Mouse (Mus musculus): ENCODE measurements around the gene Prex1. TPM values are rescaled to one million over a fixed set of nuclear protein-coding genes. Genes with fewer than 3 reads are reported as not detected.
"Not testable (repeated sequence)": the region's sequence is repeated elsewhere in the genome, so short reads cannot be mapped to it uniquely, and the experiment has no call there.

Gene Prex1
- polyA plus RNA-seq (2014; fragmentation: Nextera tagmentation; extraction: Ambion mirVana): 11.3 and 13.6 TPM in 2 replicates

DNA sequence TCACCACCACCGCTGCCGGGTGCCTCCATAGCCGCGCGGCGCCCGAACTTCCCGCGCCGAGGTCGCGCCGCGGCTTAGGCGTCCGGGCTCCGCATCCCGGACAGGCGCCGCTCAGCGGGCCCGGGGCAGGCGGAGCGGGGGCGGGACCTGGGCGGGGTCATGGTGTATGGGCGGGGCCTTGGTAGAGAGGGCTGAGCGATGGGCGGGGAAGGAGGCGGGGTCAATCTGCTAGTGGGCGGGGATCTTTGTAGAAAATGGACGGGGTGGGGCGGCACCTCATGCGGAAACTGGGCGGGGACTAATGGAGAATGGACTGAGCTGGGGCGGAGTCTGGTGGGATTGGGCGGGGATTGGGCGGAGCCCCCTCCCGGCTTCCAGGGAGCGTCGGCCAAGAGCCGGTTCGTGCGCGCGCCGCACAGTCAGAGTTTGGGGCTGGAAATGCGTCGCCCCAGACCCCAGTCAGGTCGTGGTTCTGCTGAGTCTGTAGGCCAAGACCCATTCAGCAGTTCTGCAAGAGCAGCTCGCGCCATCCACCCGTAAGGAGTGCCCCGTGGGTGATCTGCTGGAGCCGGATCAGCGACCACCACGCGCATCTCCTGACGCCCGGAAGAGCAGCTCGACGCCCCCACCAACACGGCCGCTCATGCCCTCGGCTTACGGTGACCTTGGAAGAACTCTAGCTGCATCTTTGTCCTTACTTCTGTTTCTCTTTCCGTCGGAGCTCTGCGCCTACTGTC is at the start of gene Prex1:
Prex1 (minus strand) TSS at position 143 of the 737 bp plus-strand sequence.
- DNase-seq (ENCODE audit: low spot score) (peak; percentile 100), ATAC-seq (replicated peaks; ENCODE audit: low FRiP score, low TSS enrichment, low read depth) (peak; percentile 91)
- Histone ChIP-seq H3K27ac (ENCODE audit: low read depth) (peak within 1 kb of the TSS; percentile 22; the same call in 1 of the 2 replicates), H3K4me1 (replicated peaks; ENCODE audit: control insufficient read depth, insufficient read depth, low read length) (peaks cover 27% of the 10 kb centered on the region), H3K36me3 (ENCODE audit: control insufficient read depth, insufficient read depth, low read length) (no peaks in the 10 kb centered on the region), H3K9ac (ENCODE audit: low read length) (peak within 1 kb of the TSS; percentile 58), H3K9me3 (ENCODE audit: control insufficient read depth, low read length) (no peaks in the 10 kb centered on the region), H3K27me3 (replicated peaks; ENCODE audit: control insufficient read depth, insufficient read depth, low read length) (no peaks in the 10 kb centered on the region), H3K4me3 (ENCODE audit: low read depth, low read length) (peak within 1 kb of the TSS; percentile 68), H3K4me2 (ENCODE audit: low read length) (peak within 1 kb of the TSS; percentile 82)
- under 1% methylated on average over 58 of the region's 69 CpGs for WGBS

DNA sequence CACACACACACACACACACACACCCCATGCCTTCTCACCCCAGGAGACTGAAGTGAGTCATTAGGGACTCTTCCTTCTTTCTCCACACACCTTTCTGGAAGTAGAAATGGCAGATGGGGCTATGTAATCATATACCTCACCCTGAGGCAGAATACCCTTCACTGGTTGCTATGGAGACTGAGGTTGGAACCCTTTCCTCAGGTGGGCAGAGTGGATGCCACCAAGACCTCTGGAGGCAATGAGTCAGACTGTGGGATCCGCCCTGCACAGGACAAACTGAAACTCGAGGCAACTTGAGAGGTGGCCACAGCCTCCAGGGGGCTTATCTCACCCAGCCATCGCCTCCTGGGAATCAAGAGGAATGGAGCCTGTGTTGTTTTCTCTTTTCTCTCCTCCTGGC is 44.3 kb upstream of the Prex1 start:
- H3K27me3 ChIP-seq (replicated peaks; ENCODE audit: control insufficient read depth, insufficient read depth, low read length): no peaks in the 10 kb centered on the region
- ATAC-seq (replicated peaks; ENCODE audit: low FRiP score, low TSS enrichment, low read depth) (no peak), DNase-seq (ENCODE audit: low spot score) (no peak)
- H3K4me3 ChIP-seq (ENCODE audit: low read depth, low read length): no peak overlapping the region
- WGBS: 21% methylated on average over 3 of the region's 3 CpGs
- H3K4me1 ChIP-seq (replicated peaks; ENCODE audit: control insufficient read depth, insufficient read depth, low read length): no peaks in the 10 kb centered on the region
- no peak overlapping the region for H3K9ac ChIP-seq (ENCODE audit: low read length)
- no peaks in the 10 kb centered on the region for H3K36me3 ChIP-seq (ENCODE audit: control insufficient read depth, insufficient read depth, low read length)
- H3K4me2 ChIP-seq (ENCODE audit: low read length): no peak overlapping the region
- H3K9me3 ChIP-seq (ENCODE audit: control insufficient read depth, low read length): no peaks in the 10 kb centered on the region
- H3K27ac ChIP-seq (ENCODE audit: low read depth): no peak overlapping the region

DNA sequence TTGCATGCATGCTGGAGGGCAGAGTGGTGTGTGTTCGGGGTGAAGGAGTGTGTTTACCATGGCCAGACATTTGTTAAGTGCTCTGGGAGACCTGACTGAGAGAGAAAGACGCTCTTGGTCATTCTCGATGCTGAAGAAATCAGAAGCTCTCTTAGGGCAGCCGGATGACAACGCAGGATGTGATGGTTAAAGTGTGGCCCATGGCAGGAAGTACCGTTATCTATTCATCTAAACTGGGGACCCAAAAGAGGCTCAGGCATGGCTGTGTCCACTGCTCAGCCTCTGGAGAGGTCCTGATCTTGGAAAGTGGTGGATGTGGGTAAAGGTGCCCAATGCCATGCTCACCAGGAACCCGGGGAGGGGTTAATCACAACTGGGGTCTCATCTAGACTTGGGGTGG is 41.1 kb upstream of the Prex1 start:
- Histone ChIP-seq H3K27me3 (replicated peaks; ENCODE audit: control insufficient read depth, insufficient read depth, low read length) (no peaks in the 10 kb centered on the region), H3K4me1 (replicated peaks; ENCODE audit: control insufficient read depth, insufficient read depth, low read length) (no peaks in the 10 kb centered on the region), H3K9ac (ENCODE audit: low read length) (no peak overlapping the region), H3K4me2 (ENCODE audit: low read length) (no peak overlapping the region), H3K27ac (ENCODE audit: low read depth) (no peak overlapping the region), H3K4me3 (ENCODE audit: low read depth, low read length) (no peak overlapping the region), H3K9me3 (ENCODE audit: control insufficient read depth, low read length) (no peaks in the 10 kb centered on the region), H3K36me3 (ENCODE audit: control insufficient read depth, insufficient read depth, low read length) (no peaks in the 10 kb centered on the region)
- no peak for ATAC-seq (replicated peaks; ENCODE audit: low FRiP score, low TSS enrichment, low read depth)
- DNase-seq (ENCODE audit: low spot score): no peak
- 75% methylated on average over 7 of the region's 7 CpGs for WGBS

DNA sequence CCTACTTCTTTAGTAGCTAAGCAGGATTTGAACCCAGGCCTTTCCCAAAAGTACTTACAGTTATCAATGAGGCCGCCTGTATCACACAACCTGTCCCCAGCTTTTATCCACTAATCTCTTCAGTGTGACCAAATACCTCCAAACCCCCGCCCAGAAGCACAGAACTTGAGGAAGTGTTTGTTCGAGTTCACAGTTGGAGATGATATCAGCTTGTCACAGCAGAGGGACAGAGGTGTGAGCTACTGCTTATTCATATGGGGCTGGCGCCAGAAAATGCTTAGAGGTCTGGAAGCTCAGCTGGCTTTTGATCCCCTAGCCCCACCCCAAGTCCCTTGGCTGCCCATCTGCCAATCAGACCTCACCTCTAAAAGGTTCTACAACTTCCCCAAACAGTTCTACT is 40.6 kb upstream of the Prex1 start:
- no peaks in the 10 kb centered on the region for H3K4me1 ChIP-seq (replicated peaks; ENCODE audit: control insufficient read depth, insufficient read depth, low read length)
- no peaks in the 10 kb centered on the region for H3K36me3 ChIP-seq (ENCODE audit: control insufficient read depth, insufficient read depth, low read length)
- H3K4me3 ChIP-seq (ENCODE audit: low read depth, low read length): no peak overlapping the region
- ATAC-seq (replicated peaks; ENCODE audit: low FRiP score, low TSS enrichment, low read depth) (no peak), DNase-seq (ENCODE audit: low spot score) (no peak)
- no peak overlapping the region for H3K4me2 ChIP-seq (ENCODE audit: low read length)
- H3K27me3 ChIP-seq (replicated peaks; ENCODE audit: control insufficient read depth, insufficient read depth, low read length): no peaks in the 10 kb centered on the region
- H3K9ac ChIP-seq (ENCODE audit: low read length): no peak overlapping the region
- WGBS: 55% methylated on average over 4 of the region's 4 CpGs
- H3K9me3 ChIP-seq (ENCODE audit: control insufficient read depth, low read length): no peaks in the 10 kb centered on the region
- no peak overlapping the region for H3K27ac ChIP-seq (ENCODE audit: low read depth)

DNA sequence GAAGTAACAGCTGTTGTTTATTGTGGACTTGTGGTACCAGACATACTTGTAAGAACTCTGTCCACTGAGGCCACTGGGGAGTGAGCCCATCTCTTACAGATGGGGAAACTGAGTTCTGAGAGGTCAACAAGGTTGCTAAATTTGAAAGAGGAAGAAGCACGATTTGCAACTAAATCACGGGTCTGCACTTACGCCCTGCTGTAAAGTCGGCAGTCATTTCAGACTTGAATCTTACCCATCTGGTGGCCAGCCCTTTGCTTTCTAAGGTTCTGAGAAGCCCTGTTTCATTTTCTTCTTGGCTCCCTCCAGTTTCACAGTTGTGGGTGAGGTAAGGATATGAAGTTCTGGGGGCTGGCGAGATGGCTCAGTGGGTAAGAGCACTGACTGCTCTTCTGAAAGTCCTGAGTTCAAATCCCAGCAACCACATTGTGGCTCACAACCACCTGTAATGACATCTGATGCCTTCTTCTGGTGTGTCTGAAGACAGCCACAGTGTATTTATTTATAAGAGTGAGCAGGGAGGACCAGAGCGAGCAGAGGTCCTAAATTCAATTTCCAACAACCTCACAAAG is 37.1 kb upstream of the Prex1 start:
- Histone ChIP-seq H3K4me3 (ENCODE audit: low read depth, low read length) (no peak overlapping the region), H3K9ac (ENCODE audit: low read length) (no peak overlapping the region), H3K9me3 (ENCODE audit: control insufficient read depth, low read length) (no peaks in the 10 kb centered on the region), H3K4me1 (replicated peaks; ENCODE audit: control insufficient read depth, insufficient read depth, low read length) (no peaks in the 10 kb centered on the region), H3K27me3 (replicated peaks; ENCODE audit: control insufficient read depth, insufficient read depth, low read length) (no peaks in the 10 kb centered on the region), H3K27ac (ENCODE audit: low read depth) (no peak overlapping the region), H3K36me3 (ENCODE audit: control insufficient read depth, insufficient read depth, low read length) (no peaks in the 10 kb centered on the region), H3K4me2 (ENCODE audit: low read length) (no peak overlapping the region)
- 84% methylated on average over 6 of the region's 6 CpGs for WGBS
- ATAC-seq (replicated peaks; ENCODE audit: low FRiP score, low TSS enrichment, low read depth): no peak
- DNase-seq (ENCODE audit: low spot score): no peak

DNA sequence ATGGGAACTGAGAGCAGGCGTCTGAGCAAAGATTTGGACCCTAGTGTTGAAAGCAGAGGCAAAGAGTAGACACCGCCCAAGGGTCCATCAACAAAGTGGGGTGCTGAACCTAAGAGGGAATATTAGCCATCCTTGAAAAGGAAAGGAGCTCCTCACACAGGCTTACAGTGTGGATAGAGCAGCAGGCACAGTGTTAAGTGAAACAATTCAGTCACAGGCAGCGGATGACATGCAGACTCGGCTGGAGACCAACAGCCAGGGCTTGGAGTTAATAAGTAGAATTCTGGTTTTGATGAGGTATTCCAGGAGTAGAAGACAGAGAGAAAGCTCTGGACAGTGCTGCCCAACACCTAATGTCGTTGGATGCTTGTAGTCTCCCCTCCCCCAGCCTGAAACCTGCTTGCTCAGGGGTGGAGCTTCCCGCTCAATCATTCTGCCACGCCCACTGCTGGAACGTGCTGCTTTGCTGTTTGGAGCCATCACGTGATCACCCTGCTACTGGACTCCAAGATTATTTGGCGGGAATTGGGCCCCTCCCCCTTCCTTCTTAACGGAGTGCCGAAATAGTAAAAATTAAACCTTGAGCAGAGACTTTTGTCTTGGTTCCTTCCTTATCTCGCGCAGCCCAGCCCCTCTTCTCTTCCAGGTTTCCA is 32.8 kb upstream of the Prex1 start:
- H3K4me3 ChIP-seq (ENCODE audit: low read depth, low read length); ATAC-seq (replicated peaks; ENCODE audit: low FRiP score, low TSS enrichment, low read depth): not testable (repeated sequence)
- WGBS: 52% methylated on average over 14 of the region's 14 CpGs

DNA sequence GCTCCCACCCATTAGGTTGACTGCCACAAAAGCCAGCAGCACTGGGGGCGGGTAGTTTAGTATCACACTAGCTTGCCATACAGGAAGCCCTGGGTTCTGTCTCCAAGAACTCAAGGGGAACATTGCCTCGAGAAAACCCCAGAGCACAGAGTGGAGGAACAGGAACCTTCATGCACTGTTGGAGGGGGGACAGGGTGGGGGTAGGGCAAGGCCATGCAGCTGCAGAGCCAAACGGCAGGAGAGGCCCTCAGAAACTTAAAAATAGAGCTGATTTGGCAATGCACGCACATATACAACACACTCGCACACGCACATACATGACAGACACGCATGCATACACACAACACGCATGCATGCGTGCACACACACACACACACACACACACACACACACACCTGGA is 32.2 kb upstream of the Prex1 start:
- Histone ChIP-seq H3K4me3 (ENCODE audit: low read depth, low read length) (no peak overlapping the region), H3K9me3 (ENCODE audit: control insufficient read depth, low read length) (no peaks in the 10 kb centered on the region), H3K4me1 (replicated peaks; ENCODE audit: control insufficient read depth, insufficient read depth, low read length) (0 out of 2 replicates have a peak, but pooled peaks cover 3% of the 10 kb centered on the region), H3K9ac (ENCODE audit: low read length) (no peak overlapping the region), H3K27me3 (replicated peaks; ENCODE audit: control insufficient read depth, insufficient read depth, low read length) (no peaks in the 10 kb centered on the region), H3K4me2 (ENCODE audit: low read length) (no peak overlapping the region), H3K27ac (ENCODE audit: low read depth) (no peak overlapping the region), H3K36me3 (ENCODE audit: control insufficient read depth, insufficient read depth, low read length) (no peaks in the 10 kb centered on the region)
- ATAC-seq (replicated peaks; ENCODE audit: low FRiP score, low TSS enrichment, low read depth) (no peak), DNase-seq (ENCODE audit: low spot score) (no peak)
- WGBS: 78% methylated on average over 9 of the region's 9 CpGs

More for the DNA sequence above, 32.8 kb upstream of the Prex1 start:
- H3K4me1 ChIP-seq (replicated peaks; ENCODE audit: control insufficient read depth, insufficient read depth, low read length); H3K36me3 ChIP-seq (ENCODE audit: control insufficient read depth, insufficient read depth, low read length); H3K27me3 ChIP-seq (replicated peaks; ENCODE audit: control insufficient read depth, insufficient read depth, low read length); H3K9ac ChIP-seq (ENCODE audit: low read length); H3K9me3 ChIP-seq (ENCODE audit: control insufficient read depth, low read length); DNase-seq (ENCODE audit: low spot score); H3K27ac ChIP-seq (ENCODE audit: low read depth); H3K4me2 ChIP-seq (ENCODE audit: low read length): not testable (repeated sequence)

DNA sequence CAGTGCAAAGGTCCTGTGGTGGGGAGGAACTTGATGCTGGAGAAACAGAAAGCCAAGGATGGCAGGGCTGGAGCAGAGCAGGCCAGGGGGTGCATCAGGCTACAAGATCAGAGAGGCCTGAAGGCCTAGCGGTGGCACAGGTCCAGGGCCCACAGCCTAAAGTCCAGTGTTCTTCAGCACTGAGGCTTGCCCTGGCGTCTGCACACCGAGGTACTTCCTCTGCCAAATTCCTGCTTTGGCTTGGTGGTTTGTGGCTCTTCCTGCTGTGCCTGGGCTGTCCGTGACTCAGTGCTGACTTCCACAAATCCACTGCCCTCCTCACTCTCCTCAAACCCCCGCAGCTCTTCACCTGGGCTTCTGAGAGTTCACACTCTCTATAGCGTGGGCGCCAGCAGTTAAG is 30.8 kb upstream of the Prex1 start:
- Histone ChIP-seq H3K9ac (ENCODE audit: low read length) (no peak overlapping the region), H3K4me1 (replicated peaks; ENCODE audit: control insufficient read depth, insufficient read depth, low read length) (0 out of 2 replicates have a peak, but pooled peaks cover 3% of the 10 kb centered on the region), H3K9me3 (ENCODE audit: control insufficient read depth, low read length) (no peaks in the 10 kb centered on the region), H3K36me3 (ENCODE audit: control insufficient read depth, insufficient read depth, low read length) (no peaks in the 10 kb centered on the region), H3K4me3 (ENCODE audit: low read depth, low read length) (no peak overlapping the region), H3K27ac (ENCODE audit: low read depth) (no peak overlapping the region), H3K4me2 (ENCODE audit: low read length) (no peak overlapping the region), H3K27me3 (replicated peaks; ENCODE audit: control insufficient read depth, insufficient read depth, low read length) (no peaks in the 10 kb centered on the region)
- DNase-seq (ENCODE audit: low spot score): no peak
- 75% methylated on average over 7 of the region's 7 CpGs for WGBS
- ATAC-seq (replicated peaks; ENCODE audit: low FRiP score, low TSS enrichment, low read depth): no peak

Data from intestine, embryonic 14.5 days (tissue).